Mouse (Mus musculus): Measurements from ENCODE around the gene Olfr267. TPM values are rescaled to one million over a fixed set of nuclear protein-coding genes. Genes with fewer than 3 reads are reported as not detected.
A peak's percentile ranks its signal among the peaks of the same experiment; 100 is the strongest.

The Olfr267 gene
- 0.09 TPM in 1 of 2 replicates, not detected in the other for polyA plus RNA-seq (2015; fragmentation: Nextera tagmentation; extraction: Ambion mirVana)

- ATAC-seq, result no peak
- Histone ChIP-seq H3K4me2 (no peak within 1 kb of the TSS), H3K27me3 (no peaks in the 10 kb centered on the region), H3K9ac (no peak within 1 kb of the TSS), H3K9me3 (replicated peaks) (no peaks in the 10 kb centered on the region), H3K4me1 (no peaks in the 10 kb centered on the region), H3K36me3 (ENCODE audit: poor library complexity, severe bottlenecking) (no peaks in the 10 kb centered on the region), H3K27ac (no peak within 1 kb of the TSS), H3K4me3 (no peak within 1 kb of the TSS)
Measured at GRCm38 (mm10) chr4:58787616-58788015, at the start of gene Olfr267. Olfr267 (minus strand) TSS chr4:58787716.

DNA sequence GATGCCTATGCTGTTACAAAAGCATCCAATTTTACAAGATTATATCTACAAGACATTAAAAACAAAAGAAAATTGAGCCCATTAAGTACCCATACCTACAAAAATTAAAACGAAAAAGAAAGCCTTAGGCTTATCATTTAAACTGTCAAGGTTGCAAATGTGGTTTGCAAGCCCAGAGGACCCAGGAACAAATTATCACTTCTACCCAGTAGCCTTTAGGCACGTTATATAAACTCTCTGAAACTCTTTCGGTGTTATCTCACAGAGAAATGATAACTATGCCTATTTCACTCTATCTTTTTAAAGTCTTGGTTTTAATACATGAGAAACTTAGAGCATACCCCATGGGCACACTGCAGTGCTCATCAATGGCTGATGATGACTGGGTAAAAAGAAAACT lies 45.4 kb upstream of the Olfr267 start:
- ATAC-seq, result no peak
- Histone ChIP-seq H3K4me1 (no peaks in the 10 kb centered on the region), H3K27me3 (no peaks in the 10 kb centered on the region), H3K4me2 (no peak overlapping the region), H3K36me3 (ENCODE audit: poor library complexity, severe bottlenecking) (peaks cover 29% of the 10 kb centered on the region), H3K9me3 (replicated peaks) (no peaks in the 10 kb centered on the region), H3K9ac (no peak overlapping the region), H3K27ac (no peak overlapping the region), H3K4me3 (no peak overlapping the region)
- 93% methylated on average over 3 of the region's 3 CpGs for WGBS

DNA sequence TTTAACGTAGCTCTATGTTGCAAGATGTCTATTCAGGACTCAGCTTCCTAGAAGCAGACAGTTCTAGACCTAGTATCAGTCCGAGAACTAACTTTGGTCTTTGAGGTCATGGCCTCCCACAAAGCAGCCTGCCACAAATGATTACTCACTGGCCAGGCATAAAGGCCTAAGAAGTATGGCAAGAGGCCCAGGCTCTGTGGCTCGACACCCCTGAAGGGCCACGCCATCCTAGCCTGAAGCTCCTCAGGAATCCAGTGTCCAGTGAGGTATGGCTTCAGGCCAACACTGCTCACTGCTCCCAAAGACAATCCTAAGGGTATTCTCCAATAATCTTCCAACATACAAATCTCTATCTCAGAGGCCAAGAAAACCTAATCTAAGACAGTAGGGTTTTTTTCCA lies 38.4 kb upstream of the Olfr267 start:
- Histone ChIP-seq H3K27ac (no peak overlapping the region), H3K4me2 (no peak overlapping the region), H3K36me3 (ENCODE audit: poor library complexity, severe bottlenecking) (peaks cover 52% of the 10 kb centered on the region), H3K9ac (no peak overlapping the region), H3K9me3 (replicated peaks) (no peaks in the 10 kb centered on the region), H3K4me1 (no peaks in the 10 kb centered on the region), H3K4me3 (no peak overlapping the region), H3K27me3 (no peaks in the 10 kb centered on the region)
- ATAC-seq, result no peak
- WGBS, result 84% methylated on average over 4 of the region's 4 CpGs

DNA sequence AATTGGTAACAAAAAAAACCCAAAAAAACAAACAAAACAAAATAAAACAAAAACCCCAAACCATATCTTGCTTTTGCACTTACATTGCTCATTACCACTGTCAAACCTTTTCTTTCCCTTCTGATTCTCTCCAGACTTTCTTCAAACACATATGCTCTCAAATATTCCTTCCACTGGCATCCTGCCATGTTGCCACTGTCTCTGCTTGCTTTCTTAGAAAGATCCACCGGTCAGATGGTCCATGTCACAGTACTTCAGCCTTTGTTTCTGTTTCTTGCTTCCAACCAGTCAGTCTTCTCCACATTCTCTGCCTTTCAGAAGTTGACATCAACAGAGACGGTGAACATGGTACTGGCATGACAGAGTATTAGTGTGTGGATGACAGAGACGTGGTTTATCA lies 857 bp downstream of the Olfr267 start:
- 73% methylated on average over 3 of the region's 3 CpGs for WGBS
- Histone ChIP-seq H3K27ac (no peak overlapping the region), H3K4me1 (no peaks in the 10 kb centered on the region), H3K27me3 (no peaks in the 10 kb centered on the region), H3K4me3 (no peak overlapping the region), H3K4me2 (no peak overlapping the region), H3K9ac (no peak overlapping the region), H3K9me3 (replicated peaks) (no peaks in the 10 kb centered on the region), H3K36me3 (ENCODE audit: poor library complexity, severe bottlenecking) (no peaks in the 10 kb centered on the region)
- ATAC-seq, result no peak

GRCm38 (mm10) chr4:58763417-58763816 lies 24.1 kb downstream of the Olfr267 start:
- 86% methylated on average over 3 of the region's 3 CpGs for WGBS
- Histone ChIP-seq H3K9ac (no peak overlapping the region), H3K4me2 (no peak overlapping the region), H3K4me3 (no peak overlapping the region), H3K27me3 (no peaks in the 10 kb centered on the region), H3K9me3 (replicated peaks) (no peaks in the 10 kb centered on the region), H3K27ac (no peak overlapping the region), H3K36me3 (ENCODE audit: poor library complexity, severe bottlenecking) (no peaks in the 10 kb centered on the region), H3K4me1 (no peaks in the 10 kb centered on the region)
- ATAC-seq, result no peak

- Histone ChIP-seq H3K4me1 (0 out of 2 replicates have a peak, but pooled peaks cover 4% of the 10 kb centered on the region), H3K4me2 (no peak overlapping the region; the same call in 1 of the 2 replicates), H3K9me3 (replicated peaks) (no peaks in the 10 kb centered on the region), H3K9ac (no peak overlapping the region), H3K27ac (no peak overlapping the region), H3K27me3 (no peaks in the 10 kb centered on the region), H3K4me3 (no peak overlapping the region), H3K36me3 (ENCODE audit: poor library complexity, severe bottlenecking) (no peaks in the 10 kb centered on the region)
- no peak for ATAC-seq
- WGBS, result 72% methylated on average over 2 of the region's 2 CpGs
Measured at GRCm38 (mm10) chr4:58749510-58749909, 38.0 kb downstream of the Olfr267 start.

DNA sequence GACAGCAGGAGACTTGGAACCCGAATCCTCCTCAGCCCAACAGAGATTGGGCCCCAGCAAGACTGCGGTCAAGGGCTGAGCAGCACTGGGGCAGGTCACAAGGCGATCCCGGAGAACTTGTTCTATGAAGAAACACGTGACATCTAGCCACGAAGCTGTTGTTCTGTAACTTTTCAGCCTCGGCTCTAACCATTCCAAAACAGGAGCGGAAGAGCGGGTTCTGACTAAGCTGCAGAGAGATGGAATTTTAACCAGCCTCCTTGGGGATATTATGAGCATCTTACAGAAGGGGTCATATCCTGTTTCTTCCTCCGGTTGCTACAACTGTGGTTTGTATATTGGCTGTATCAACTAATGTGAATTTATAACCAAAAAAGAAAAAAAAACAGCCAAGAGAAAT lies 38.4 kb downstream of the Olfr267 start:
- Histone ChIP-seq H3K4me3 (no peak overlapping the region), H3K27ac (no peak overlapping the region), H3K36me3 (ENCODE audit: poor library complexity, severe bottlenecking) (no peaks in the 10 kb centered on the region), H3K9ac (no peak overlapping the region), H3K4me2 (peak overlapping the region; percentile 23; the same call in 1 of the 2 replicates), H3K27me3 (no peaks in the 10 kb centered on the region), H3K9me3 (replicated peaks) (no peaks in the 10 kb centered on the region), H3K4me1 (0 out of 2 replicates have a peak, but pooled peaks cover 4% of the 10 kb centered on the region)
- WGBS, result 27% methylated on average over 10 of the region's 10 CpGs
- no peak for ATAC-seq

- H3K4me3 ChIP-seq, result no peak overlapping the region
- ATAC-seq, result no peak
- H3K4me1 ChIP-seq, result 0 out of 2 replicates have a peak, but pooled peaks cover 4% of the 10 kb centered on the region
- WGBS, result 88% methylated on average over 7 of the region's 7 CpGs
- no peak overlapping the region for H3K9ac ChIP-seq
- H3K27ac ChIP-seq, result no peak overlapping the region
- no peak overlapping the region for H3K4me2 ChIP-seq
- no peaks in the 10 kb centered on the region for H3K9me3 ChIP-seq (replicated peaks)
- no peaks in the 10 kb centered on the region for H3K27me3 ChIP-seq
- no peaks in the 10 kb centered on the region for H3K36me3 ChIP-seq (ENCODE audit: poor library complexity, severe bottlenecking)
Measured at GRCm38 (mm10) chr4:58745583-58746222, 41.8 kb downstream of the Olfr267 start.

GRCm38 (mm10) chr4:58736867-58737633 lies 50.5 kb downstream of the Olfr267 start:
- 74% methylated on average over 18 of the region's 18 CpGs for WGBS
- no peak for ATAC-seq
- Histone ChIP-seq H3K4me2 (no peak overlapping the region), H3K27ac (no peak overlapping the region), H3K9me3 (replicated peaks) (no peaks in the 10 kb centered on the region), H3K36me3 (ENCODE audit: poor library complexity, severe bottlenecking) (no peaks in the 10 kb centered on the region), H3K27me3 (no peaks in the 10 kb centered on the region), H3K4me1 (no peaks in the 10 kb centered on the region), H3K4me3 (no peak overlapping the region), H3K9ac (no peak overlapping the region)

Other genes with a start within 250 kb of the Olfr267 start
- gene Lpar1, start 233.8 kb downstream of the Olfr267 start, polyA plus RNA-seq (2015; fragmentation: Nextera tagmentation; extraction: Ambion mirVana), result 29.9 and 35.7 TPM in 2 replicates
- 24.7 and 27.7 TPM in 2 replicates for gene Ecpas, start 125.0 kb upstream of the Olfr267 start, polyA plus RNA-seq (2015; fragmentation: Nextera tagmentation; extraction: Ambion mirVana)
- 0.34 and 0.55 TPM in 2 replicates for gene Zkscan16, start 155.9 kb upstream of the Olfr267 start, polyA plus RNA-seq (2015; fragmentation: Nextera tagmentation; extraction: Ambion mirVana)
- gene Ptgr1, start 199.4 kb upstream of the Olfr267 start, polyA plus RNA-seq (2015; fragmentation: Nextera tagmentation; extraction: Ambion mirVana), result 6.3 and 6.8 TPM in 2 replicates
- 4.2 and 5.9 TPM in 2 replicates for gene Dnajc25, start 207.3 kb upstream of the Olfr267 start, polyA plus RNA-seq (2015; fragmentation: Nextera tagmentation; extraction: Ambion mirVana)
- 7.7 and 8.7 TPM in 2 replicates for gene Gm20503, start 215.5 kb upstream of the Olfr267 start, polyA plus RNA-seq (2015; fragmentation: Nextera tagmentation; extraction: Ambion mirVana)
- 149 and 156 TPM in 2 replicates for gene Gng10, start 247.4 kb upstream of the Olfr267 start, polyA plus RNA-seq (2015; fragmentation: Nextera tagmentation; extraction: Ambion mirVana)

Measured in forebrain, embryonic 13.5 days (tissue).